Mouse (Mus musculus) midbrain, embryonic 12.5 days (tissue): ENCODE results near the gene Slc22a1. TPM values are rescaled to one million over a fixed set of nuclear protein-coding genes. Genes with fewer than 3 reads are reported as not detected.

Experiments
- ATAC-seq: fragments of 200-750 bp; cut with Nextera tagmentation; 2 replicates; pipeline ENCODE4 v1.8.0; 2017; ENCODE audit warnings: low read depth, moderate TSS enrichment, moderate library complexity; ENCODE audit not compliant: low FRiP score
- H3K27ac ChIP-seq: fragments of 300-500 bp; sonication (generic); replicated peaks from 2 replicates; pipeline ENCODE4 v1.5.1; 2016; ENCODE audit warnings: mild to moderate bottlenecking
- H3K27me3 ChIP-seq: fragments of 300-500 bp; sonication (generic); 2 replicates; pipeline ENCODE4 v1.6.1; 2016; ENCODE audit warnings: mild to moderate bottlenecking
- H3K36me3 ChIP-seq: fragments of 300-500 bp; sonication (generic); 2 replicates; pipeline ENCODE4 v1.6.1; 2016
- H3K4me1 ChIP-seq: fragments of 300-500 bp; sonication (generic); 2 replicates; pipeline ENCODE4 v1.6.1; 2016
- H3K4me2 ChIP-seq: fragments of 300-500 bp; sonication (generic); replicated peaks from 2 replicates; pipeline ENCODE4 v1.6.1; 2016; ENCODE audit warnings: mild to moderate bottlenecking, moderate library complexity
- H3K4me3 ChIP-seq: fragments of 300-500 bp; sonication (generic); 2 replicates; pipeline ENCODE4 v1.5.1; 2016; ENCODE audit warnings: mild to moderate bottlenecking
- H3K9ac ChIP-seq: fragments of 300-500 bp; sonication (generic); replicated peaks from 2 replicates; pipeline ENCODE4 v1.6.1; 2016; ENCODE audit warnings: mild to moderate bottlenecking, moderate library complexity
- H3K9me3 ChIP-seq: fragments of 300-500 bp; sonication (generic); 2 replicates; pipeline ENCODE4 v1.6.1; 2016; ENCODE audit warnings: mild to moderate bottlenecking
- WGBS: fragments of 180-500 bp; shearing (Covaris S2); methylation state at CpG from one replicate; pipeline ENCODE4 v1.1.7; 2016; 5-methylcytosine and 5-hydroxymethylcytosine counted together
- polyA plus RNA-seq: library from polyadenylated mRNA; unstranded; fragments of >200 nt; fragmentation: Nextera tagmentation; extraction: Ambion mirVana; gene quantifications from 2 replicates; pipeline ENCODE4 v1.2.1, GENCODE M21; 2016

Gene Slc22a1
- polyA plus RNA-seq, 1 experiment from 2014 or later: not detected

GRCm38 (mm10) chr17:12710976-12711375 is 35.3 kb upstream of the Slc22a1 start:
- no peak overlapping the region for H3K4me3 ChIP-seq
- no peaks in the 10 kb centered on the region for H3K9me3 ChIP-seq
- H3K9ac ChIP-seq: no peak overlapping the region
- H3K4me1 ChIP-seq: no peaks in the 10 kb centered on the region
- ATAC-seq: no peak
- H3K4me2 ChIP-seq: no peak overlapping the region
- H3K27me3 ChIP-seq: no peaks in the 10 kb centered on the region
- H3K36me3 ChIP-seq: peaks cover 76% of the 10 kb centered on the region
- 94% methylated on average over 2 of the region's 2 CpGs for WGBS
- H3K27ac ChIP-seq: no peak overlapping the region

GRCm38 (mm10) chr17:12710050-12710780 is 34.6 kb upstream of the Slc22a1 start:
- no peak overlapping the region for H3K4me3 ChIP-seq
- no peak overlapping the region for H3K4me2 ChIP-seq
- no peaks in the 10 kb centered on the region for H3K27me3 ChIP-seq
- H3K27ac ChIP-seq: no peak overlapping the region
- no peaks in the 10 kb centered on the region for H3K4me1 ChIP-seq
- peaks cover 76% of the 10 kb centered on the region for H3K36me3 ChIP-seq
- H3K9ac ChIP-seq: no peak overlapping the region
- no peak for ATAC-seq
- 83% methylated on average over 13 of the region's 13 CpGs for WGBS
- no peaks in the 10 kb centered on the region for H3K9me3 ChIP-seq

GRCm38 (mm10) chr17:12708398-12708797 is 32.8 kb upstream of the Slc22a1 start:
- no peak for ATAC-seq
- Histone ChIP-seq H3K36me3 (peaks cover 76% of the 10 kb centered on the region), H3K4me2 (no peak overlapping the region), H3K27ac (no peak overlapping the region), H3K27me3 (no peaks in the 10 kb centered on the region), H3K9me3 (no peaks in the 10 kb centered on the region), H3K9ac (no peak overlapping the region), H3K4me1 (no peaks in the 10 kb centered on the region), H3K4me3 (no peak overlapping the region)
- WGBS: 92% methylated on average over 3 of the region's 3 CpGs

GRCm38 (mm10) chr17:12706590-12707049 is 31.0 kb upstream of the Slc22a1 start:
- no peaks in the 10 kb centered on the region for H3K4me1 ChIP-seq
- peaks cover 84% of the 10 kb centered on the region for H3K36me3 ChIP-seq
- 90% methylated on average over 10 of the region's 10 CpGs for WGBS
- no peak for ATAC-seq
- no peaks in the 10 kb centered on the region for H3K27me3 ChIP-seq
- no peaks in the 10 kb centered on the region for H3K9me3 ChIP-seq
- H3K27ac ChIP-seq: no peak overlapping the region
- no peak overlapping the region for H3K4me2 ChIP-seq
- no peak overlapping the region for H3K4me3 ChIP-seq
- no peak overlapping the region for H3K9ac ChIP-seq

GRCm38 (mm10) chr17:12702901-12703300 is 27.3 kb upstream of the Slc22a1 start:
- H3K27me3 ChIP-seq: no peaks in the 10 kb centered on the region
- 99% methylated on average over 5 of the region's 5 CpGs for WGBS
- H3K27ac ChIP-seq: no peak overlapping the region
- no peak overlapping the region for H3K9ac ChIP-seq
- H3K4me3 ChIP-seq: no peak overlapping the region
- ATAC-seq: no peak
- H3K9me3 ChIP-seq: no peaks in the 10 kb centered on the region
- H3K36me3 ChIP-seq: peaks cover 88% of the 10 kb centered on the region
- H3K4me1 ChIP-seq: no peaks in the 10 kb centered on the region
- H3K4me2 ChIP-seq: no peak overlapping the region

- Histone ChIP-seq H3K4me2 (no peak overlapping the region), H3K27ac (no peak overlapping the region), H3K4me1 (no peaks in the 10 kb centered on the region), H3K9me3 (no peaks in the 10 kb centered on the region), H3K9ac (no peak overlapping the region), H3K36me3 (peaks cover 99% of the 10 kb centered on the region), H3K4me3 (no peak overlapping the region), H3K27me3 (no peaks in the 10 kb centered on the region)
- ATAC-seq: no peak
- over 99% methylated on average over 6 of the region's 6 CpGs for WGBS
Observed at GRCm38 (mm10) chr17:12700373-12700772, 24.7 kb upstream of the Slc22a1 start.

GRCm38 (mm10) chr17:12691899-12692298 is 16.3 kb upstream of the Slc22a1 start:
- Histone ChIP-seq H3K36me3 (peaks cover 97% of the 10 kb centered on the region), H3K9me3 (no peaks in the 10 kb centered on the region), H3K9ac (no peak overlapping the region), H3K27me3 (no peaks in the 10 kb centered on the region), H3K4me2 (no peak overlapping the region), H3K27ac (no peak overlapping the region), H3K4me1 (no peaks in the 10 kb centered on the region), H3K4me3 (no peak overlapping the region)
- no peak for ATAC-seq
- 97% methylated on average over 7 of the region's 7 CpGs for WGBS

- Histone ChIP-seq H3K27me3 (no peaks in the 10 kb centered on the region), H3K9me3 (no peaks in the 10 kb centered on the region), H3K36me3 (peaks cover 96% of the 10 kb centered on the region), H3K4me2 (no peak overlapping the region), H3K27ac (no peak overlapping the region), H3K4me1 (no peaks in the 10 kb centered on the region), H3K4me3 (no peak overlapping the region), H3K9ac (no peak overlapping the region)
- 81% methylated on average over 3 of the region's 3 CpGs for WGBS
- no peak for ATAC-seq
Observed at GRCm38 (mm10) chr17:12689537-12689936, 13.9 kb upstream of the Slc22a1 start.

- ATAC-seq: no peak
- WGBS: 94% methylated on average over 20 of the region's 20 CpGs
- Histone ChIP-seq H3K27ac (no peak overlapping the region), H3K4me2 (no peak overlapping the region), H3K27me3 (no peaks in the 10 kb centered on the region), H3K36me3 (peaks cover 96% of the 10 kb centered on the region), H3K9me3 (no peaks in the 10 kb centered on the region), H3K4me1 (no peaks in the 10 kb centered on the region), H3K9ac (no peak overlapping the region), H3K4me3 (no peak overlapping the region)
Observed at GRCm38 (mm10) chr17:12688427-12689110, 12.9 kb upstream of the Slc22a1 start.

- no peak for ATAC-seq
- 90% methylated on average over 7 of the region's 7 CpGs for WGBS
Observed at GRCm38 (mm10) chr17:12684928-12685624, 9.4 kb upstream of the Slc22a1 start.

GRCm38 (mm10) chr17:12684412-12684811 is 8.8 kb upstream of the Slc22a1 start:
- ATAC-seq: no peak
- no peaks in the 10 kb centered on the region for H3K27me3 ChIP-seq

More at GRCm38 (mm10) chr17:12684928-12685624, 9.4 kb upstream of the Slc22a1 start:
- no peak overlapping the region for H3K27ac ChIP-seq
- H3K4me3 ChIP-seq: no peak overlapping the region
- H3K9me3 ChIP-seq: no peaks in the 10 kb centered on the region
- no peaks in the 10 kb centered on the region for H3K4me1 ChIP-seq
- H3K9ac ChIP-seq: no peak overlapping the region
- no peak overlapping the region for H3K4me2 ChIP-seq
- H3K27me3 ChIP-seq: no peaks in the 10 kb centered on the region
- H3K36me3 ChIP-seq: peaks cover 74% of the 10 kb centered on the region

GRCm38 (mm10) chr17:12683582-12683981 is 8.0 kb upstream of the Slc22a1 start:
- Histone ChIP-seq H3K27ac (no peak overlapping the region), H3K4me2 (no peak overlapping the region), H3K9ac (no peak overlapping the region), H3K9me3 (no peaks in the 10 kb centered on the region), H3K4me3 (no peak overlapping the region), H3K36me3 (peaks cover 60% of the 10 kb centered on the region), H3K27me3 (no peaks in the 10 kb centered on the region), H3K4me1 (no peaks in the 10 kb centered on the region)
- 93% methylated on average over 13 of the region's 13 CpGs for WGBS
- ATAC-seq: no peak

More at GRCm38 (mm10) chr17:12684412-12684811, 8.8 kb upstream of the Slc22a1 start:
- Histone ChIP-seq H3K4me3 (no peak overlapping the region), H3K27ac (no peak overlapping the region), H3K9ac (no peak overlapping the region), H3K9me3 (no peaks in the 10 kb centered on the region), H3K36me3 (peaks cover 68% of the 10 kb centered on the region), H3K4me1 (no peaks in the 10 kb centered on the region), H3K4me2 (no peak overlapping the region)
- 85% methylated on average over 4 of the region's 4 CpGs for WGBS
